Comparison of ENCODE assay signal across 9 mouse cellular contexts in genomic region chr1:155147228-155147627, GRCm38 (mm10). TPM values are rescaled to one million over a fixed set of nuclear protein-coding genes. Genes with fewer than 3 reads are reported as not detected.
DNase-seq lines count a peak whose midpoint lies in the region; ATAC-seq lines count a peak whose summit lies in the region.
"Had no signal": no experiment of that assay in that cellular context is flagged by ENCODE, and none has a peak within 500 bp of the region (broad histone marks: within the 10 kb centered on the region; RNA-seq: fewer than 3 reads in every experiment).

No protein-coding gene starts in this region.

- no peak overlapping the region; the same call in 1 of the 2 replicates for H3K4me2 ChIP-seq in heart, embryonic 16.5 days (ENCODE audit: low read depth, low read length)

- WGBS in heart, embryonic 16.5 days = 75% methylated on average over 2 of the region's 2 CpGs

- ATAC-seq in heart, embryonic 16.5 days (replicated peaks; ENCODE audit: extremely low read depth, insufficient read depth, low FRiP score) = no peak
- peak; percentile 60 for ATAC-seq in megakaryocyte, adult 5-6 weeks (ENCODE audit: poor library complexity, severe bottlenecking)
- ATAC-seq in erythroblast, adult 5-6 weeks (replicated peaks; ENCODE audit: low FRiP score, poor library complexity, severe bottlenecking) = no peak

- DNase-seq in heart, postnatal 4 days = no peak
- DNase-seq in urinary bladder, postnatal 14 days (ENCODE audit: low spot score) = peak; percentile 25
- no peak for DNase-seq in urinary bladder, adult 2 months (ENCODE audit: low spot score)
- DNase-seq in cerebellum, adult 11-12 months = no peak
- DNase-seq: cerebellum, adult 11 months had no signal

- no peaks in the 10 kb centered on the region for H3K27me3 ChIP-seq in heart, embryonic 16.5 days (ENCODE audit: control insufficient read depth, insufficient read depth, low read length)

- H3K9me3 ChIP-seq in heart, embryonic 16.5 days (replicated peaks; ENCODE audit: control insufficient read depth, low read length) = no peaks in the 10 kb centered on the region

- H3K36me3 ChIP-seq in heart, embryonic 16.5 days (ENCODE audit: control insufficient read depth, insufficient read depth) = no peaks in the 10 kb centered on the region

- no peak overlapping the region for H3K4me3 ChIP-seq in heart, embryonic 16.5 days (ENCODE audit: low read length)

- H3K27ac ChIP-seq in heart, embryonic 16.5 days (ENCODE audit: low read length) = 0 out of 2 replicates have a peak overlapping the region, but pooled peaks have one; percentile 43

- peaks cover 6% of the 10 kb centered on the region; the same call in 1 of the 2 replicates for H3K4me1 ChIP-seq in heart, embryonic 16.5 days (ENCODE audit: control insufficient read depth, insufficient read depth, low read length)

- H3K9ac ChIP-seq in heart, embryonic 16.5 days (ENCODE audit: low read length) = no peak overlapping the region

RNA-seq across cellular contexts. Expression of gene Mr1, which starts 0.6 kb away (rescaled TPM):
- 7.7 and 10.4 TPM in 2 replicates for polyA plus RNA-seq in heart, embryonic 16.5 days (2015; fragmentation: Nextera tagmentation; extraction: Ambion mirVana)
- total RNA-seq in heart, postnatal 4 days (2021) = 1 to 10 TPM; 8.8 to 9.4 TPM
- polyA plus RNA-seq in urinary bladder, adult 2 months (2012; rRNA removed) = 24.0 and 31.2 TPM in 2 replicates
- 4.5 TPM in 2 replicates for total RNA-seq in megakaryocyte, adult 5-6 weeks (2015)
- 3.0 and 4.6 TPM in 2 replicates for total RNA-seq in megakaryocyte, adult 5-6 weeks (2017)
- 1.3 and 2.3 TPM in 2 replicates for total RNA-seq in erythroblast, adult 5-6 weeks (2015; ENCODE audit: low replicate concordance)
- 0.34 and 1.4 TPM in 2 replicates for total RNA-seq in erythroblast, adult 5-6 weeks (2017; ENCODE audit: low replicate concordance)
- total RNA-seq: ES-E14 had no signal

RNA-seq across cellular contexts. Expression of gene Stx6, which starts 11.3 kb away (rescaled TPM):
- polyA plus RNA-seq in heart, embryonic 16.5 days (2015; fragmentation: Nextera tagmentation; extraction: Ambion mirVana) = 53.4 and 54.0 TPM in 2 replicates
- total RNA-seq in heart, postnatal 4 days (2021) = 10 to 100 TPM; 53.0 to 56.5 TPM
- polyA plus RNA-seq in urinary bladder, adult 2 months (2012; rRNA removed) = 42.4 and 45.9 TPM in 2 replicates
- total RNA-seq in megakaryocyte, adult 5-6 weeks (2015) = 12.8 and 18.0 TPM in 2 replicates
- 34.8 and 36.4 TPM in 2 replicates for total RNA-seq in megakaryocyte, adult 5-6 weeks (2017)
- total RNA-seq in erythroblast, adult 5-6 weeks (2015; ENCODE audit: low replicate concordance) = 2.3 and 3.8 TPM in 2 replicates
- total RNA-seq in erythroblast, adult 5-6 weeks (2017; ENCODE audit: low replicate concordance) = 4.9 and 7.4 TPM in 2 replicates

RNA-seq across cellular contexts. Expression of gene Ier5, which starts 47.8 kb away (rescaled TPM):
- 3.6 and 3.9 TPM in 2 replicates for polyA plus RNA-seq in heart, embryonic 16.5 days (2015; fragmentation: Nextera tagmentation; extraction: Ambion mirVana)
- 10 to 100 TPM; 26.1 to 26.6 TPM for total RNA-seq in heart, postnatal 4 days (2021)
- 29.7 and 40.7 TPM in 2 replicates for polyA plus RNA-seq in urinary bladder, adult 2 months (2012; rRNA removed)
- 58.4 and 62.3 TPM in 2 replicates for total RNA-seq in megakaryocyte, adult 5-6 weeks (2015)
- total RNA-seq in megakaryocyte, adult 5-6 weeks (2017) = 35.4 and 38.3 TPM in 2 replicates
- 7.5 and 9.0 TPM in 2 replicates for total RNA-seq in erythroblast, adult 5-6 weeks (2015; ENCODE audit: low replicate concordance)
- 7.6 and 9.8 TPM in 2 replicates for total RNA-seq in erythroblast, adult 5-6 weeks (2017; ENCODE audit: low replicate concordance)
